Mouse (Mus musculus) G1E (cell line): Measurements from ENCODE around the gene Acsl1. TPM values are rescaled to one million over a fixed set of nuclear protein-coding genes. Genes with fewer than 3 reads are reported as not detected.

Experiments
- ATAC-seq: 2 replicates; pipeline ENCODE4 v1.8.0; 2016; ENCODE audit warnings: mild to moderate bottlenecking; ENCODE audit not compliant: insufficient number of reproducible peaks, poor library complexity, low FRiP score, severe bottlenecking; ENCODE audit errors: extremely low read depth
- DNase-seq: peaks from one replicate; pipeline ENCODE4 v3.0.0; 2012; ENCODE audit warnings: low spot score
- H3K27me3 ChIP-seq: 2 replicates; pipeline ENCODE4 v1.6.1; 2012; ENCODE audit warnings: mild to moderate bottlenecking, low read length, inconsistent platforms; ENCODE audit not compliant: insufficient read depth
- H3K36me3 ChIP-seq: replicated peaks from 2 replicates; pipeline ENCODE3; 2012; ENCODE audit warnings: mild to moderate bottlenecking, inconsistent platforms
- H3K4me1 ChIP-seq: 2 replicates; pipeline ENCODE4 v1.6.1; 2012; ENCODE audit warnings: low read depth, low read length, inconsistent platforms, mixed read lengths; ENCODE audit not compliant: insufficient read depth
- H3K4me3 ChIP-seq: 2 replicates; pipeline ENCODE4 v1.5.1; 2012; ENCODE audit warnings: low read depth, mild to moderate bottlenecking, inconsistent platforms, low read length, moderate library complexity, mixed read lengths
- H3K9me3 ChIP-seq: replicated peaks from 2 replicates; pipeline ENCODE4 v1.6.1; 2012; ENCODE audit warnings: inconsistent platforms
- CTCF ChIP-seq: IDR thresholded peaks from 2 replicates; pipeline ENCODE4 v1.5.1; 2012; ENCODE audit warnings: low read depth, low read length, inconsistent platforms, mixed read lengths
- GATA1 ChIP-seq: IDR thresholded peaks from 2 replicates; pipeline ENCODE4 v1.6.1; 2012; ENCODE audit warnings: borderline replicate concordance, low read length, inconsistent platforms, mixed read lengths
- GATA2 ChIP-seq: IDR thresholded peaks from 2 replicates; pipeline ENCODE4 v1.6.1; 2012; ENCODE audit warnings: low read depth, low read length, inconsistent platforms, borderline replicate concordance
- POLR2AphosphoS5 ChIP-seq: IDR thresholded peaks from 2 replicates; pipeline ENCODE4 v1.6.1; 2012; ENCODE audit warnings: low read depth, low read length, inconsistent platforms; ENCODE audit not compliant: insufficient replicate concordance
- TAL1 ChIP-seq: conservative IDR thresholded peaks from 2 replicates; pipeline ENCODE4 v1.6.1; 2012; ENCODE audit warnings: low read depth, low read length, inconsistent platforms, mixed read lengths
- polyA plus RNA-seq: library from polyadenylated mRNA; stranded (reverse); fragments of >175 nt; gene quantifications from 2 replicates; pipeline ENCODE4 v1.2.3, GENCODE M21; 2012
- total RNA-seq, 2 experiments: library from RNA; stranded (forward) in 1 of 2; stranded (reverse) in 1 of 2; fragments of 200-1000 nt in 1 of 2; fragments of >200 nt in 1 of 2; fragmentation: Nextera tagmentation in 1 of 2; gene quantifications; 2 replicates each; pipeline ENCODE4 v1.2.3; 2014 to 2017

Gene Acsl1
- total and polyA plus RNA-seq, 3 experiments, result 27.0 to 143 (median 48.6) TPM

GRCm38 (mm10) chr8:46474634-46475033 is 3.8 kb downstream of the Acsl1 start:
- Histone ChIP-seq H3K27me3 (no peaks in the 10 kb centered on the region), H3K4me3 (no peak overlapping the region), H3K9me3 (no peaks in the 10 kb centered on the region), H3K4me1 (peaks cover 80% of the 10 kb centered on the region), H3K36me3 (peaks cover 53% of the 10 kb centered on the region)
- TF ChIP-seq CTCF, result no peak
- no peak for TF ChIP-seq GATA2
- TF ChIP-seq TAL1, result no peak; the same call in 1 of the 2 replicates
- no peak for TF ChIP-seq POLR2AphosphoS5
- TF ChIP-seq GATA1, result no peak
- ATAC-seq (no peak), DNase-seq (no peak)

GRCm38 (mm10) chr8:46475404-46475803 is 4.6 kb downstream of the Acsl1 start:
- ATAC-seq, result no peak
- TF ChIP-seq TAL1, result no peak
- H3K4me3 ChIP-seq, result no peak overlapping the region; the same call in 1 of the 2 replicates
- no peaks in the 10 kb centered on the region for H3K27me3 ChIP-seq
- peaks cover 81% of the 10 kb centered on the region for H3K4me1 ChIP-seq
- DNase-seq, result no peak
- peaks cover 61% of the 10 kb centered on the region for H3K36me3 ChIP-seq
- H3K9me3 ChIP-seq, result no peaks in the 10 kb centered on the region

- H3K4me1 ChIP-seq, result peaks cover 85% of the 10 kb centered on the region
- no peak overlapping the region for H3K4me3 ChIP-seq
- DNase-seq (no peak), ATAC-seq (no peak)
- peaks cover 62% of the 10 kb centered on the region for H3K36me3 ChIP-seq
- H3K9me3 ChIP-seq, result no peaks in the 10 kb centered on the region
- no peaks in the 10 kb centered on the region for H3K27me3 ChIP-seq
- TF ChIP-seq TAL1, result no peak
- no peak for TF ChIP-seq GATA2
- TF ChIP-seq GATA1, result no peak
- no peak for TF ChIP-seq CTCF
- TF ChIP-seq POLR2AphosphoS5, result no peak
These were observed 5.1 kb downstream of the Acsl1 start for GRCm38 (mm10) chr8:46475942-46476341.

- peaks cover 68% of the 10 kb centered on the region for H3K36me3 ChIP-seq
- DNase-seq (no peak), ATAC-seq (peak; percentile 2; the same call in 1 of the 2 replicates)
- H3K27me3 ChIP-seq, result no peaks in the 10 kb centered on the region
- peaks cover 84% of the 10 kb centered on the region for H3K4me1 ChIP-seq
- TF ChIP-seq TAL1 (no peak), CTCF (no peak), GATA2 (no peak), POLR2AphosphoS5 (no peak), GATA1 (no peak)
- peak overlapping the region; percentile 7; the same call in 1 of the 2 replicates for H3K4me3 ChIP-seq
- no peaks in the 10 kb centered on the region for H3K9me3 ChIP-seq
These were observed 7.1 kb downstream of the Acsl1 start for GRCm38 (mm10) chr8:46477747-46478458.

- ATAC-seq (no peak), DNase-seq (no peak)
- TF ChIP-seq CTCF, result no peak
- TF ChIP-seq GATA2, result no peak
- no peak for TF ChIP-seq GATA1
- TF ChIP-seq TAL1, result no peak
- Histone ChIP-seq H3K9me3 (no peaks in the 10 kb centered on the region), H3K4me1 (peaks cover 81% of the 10 kb centered on the region), H3K36me3 (peaks cover 70% of the 10 kb centered on the region), H3K4me3 (no peak overlapping the region), H3K27me3 (no peaks in the 10 kb centered on the region)
These were observed 7.9 kb downstream of the Acsl1 start for GRCm38 (mm10) chr8:46478783-46479182.

GRCm38 (mm10) chr8:46479794-46480532 is 9.1 kb downstream of the Acsl1 start:
- Histone ChIP-seq H3K4me3 (peak overlapping the region; percentile 15; the same call in 1 of the 2 replicates), H3K27me3 (no peaks in the 10 kb centered on the region), H3K36me3 (peaks cover 78% of the 10 kb centered on the region), H3K9me3 (no peaks in the 10 kb centered on the region), H3K4me1 (peaks cover 83% of the 10 kb centered on the region)
- TF ChIP-seq CTCF (no peak), POLR2AphosphoS5 (no peak), GATA2 (no peak), TAL1 (no peak), GATA1 (no peak)
- DNase-seq (no peak), ATAC-seq (no peak)
